Mouse (Mus musculus): ENCODE results near the gene Acsm4. TPM values are rescaled to one million over a fixed set of nuclear protein-coding genes. Genes with fewer than 3 reads are reported as not detected.

Acsm4 gene
- polyA plus RNA-seq, 1 experiment from 2014 or later = not detected

Other genes with a start within 250 kb of the Acsm4 start
- not detected in 2 replicates for gene Gp2, start 230.7 kb upstream of the Acsm4 start, polyA plus RNA-seq (2015; fragmentation: Nextera tagmentation; extraction: Ambion mirVana)
- gene Umod, start 210.7 kb upstream of the Acsm4 start, polyA plus RNA-seq (2015; fragmentation: Nextera tagmentation; extraction: Ambion mirVana) = not detected in 2 replicates
- not detected in 2 replicates for gene Acsm5, start 170.6 kb upstream of the Acsm4 start, polyA plus RNA-seq (2015; fragmentation: Nextera tagmentation; extraction: Ambion mirVana)
- gene Pdilt, start 166.5 kb upstream of the Acsm4 start, polyA plus RNA-seq (2015; fragmentation: Nextera tagmentation; extraction: Ambion mirVana) = not detected in 2 replicates
- not detected in 2 replicates for gene Acsm2, start 135.7 kb upstream of the Acsm4 start, polyA plus RNA-seq (2015; fragmentation: Nextera tagmentation; extraction: Ambion mirVana)
- not detected in 2 replicates for gene Acsm1, start 83.0 kb upstream of the Acsm4 start, polyA plus RNA-seq (2015; fragmentation: Nextera tagmentation; extraction: Ambion mirVana)
- gene Thumpd1, start 30.8 kb downstream of the Acsm4 start, polyA plus RNA-seq (2015; fragmentation: Nextera tagmentation; extraction: Ambion mirVana) = 70.4 and 72.5 TPM in 2 replicates
- gene Acsm3, start 70.9 kb downstream of the Acsm4 start, polyA plus RNA-seq (2015; fragmentation: Nextera tagmentation; extraction: Ambion mirVana) = 0.37 and 0.62 TPM in 2 replicates
- gene Rexo5, start 104.0 kb downstream of the Acsm4 start, polyA plus RNA-seq (2015; fragmentation: Nextera tagmentation; extraction: Ambion mirVana) = 19.4 and 23.0 TPM in 2 replicates
- gene Eri2, start 104.0 kb downstream of the Acsm4 start, polyA plus RNA-seq (2015; fragmentation: Nextera tagmentation; extraction: Ambion mirVana) = 16.9 and 20.3 TPM in 2 replicates
- gene Lyrm1, start 205.8 kb downstream of the Acsm4 start, polyA plus RNA-seq (2015; fragmentation: Nextera tagmentation; extraction: Ambion mirVana) = 9.1 and 9.9 TPM in 2 replicates
- 12.9 and 13.9 TPM in 2 replicates for gene Dcun1d3, start 206.3 kb downstream of the Acsm4 start, polyA plus RNA-seq (2015; fragmentation: Nextera tagmentation; extraction: Ambion mirVana)